Mouse (Mus musculus) midbrain, embryonic 15.5 days (tissue): ENCODE measurements around the gene Gm15293. TPM values are rescaled to one million over a fixed set of nuclear protein-coding genes. Genes with fewer than 3 reads are reported as not detected.
"Not testable (repeated sequence)": the region's sequence is repeated elsewhere in the genome, so short reads cannot be mapped to it uniquely, and the experiment has no call there.

Experiments used
- ATAC-seq: fragments of 200-750 bp; cut with Nextera tagmentation; replicated peaks from 2 replicates; pipeline ENCODE4 v1.8.0; 2017; ENCODE audit warnings: moderate TSS enrichment
- H3K27ac ChIP-seq: fragments of 300-500 bp; sonication (generic); 2 replicates; pipeline ENCODE4 v1.5.1; 2015; ENCODE audit warnings: mild to moderate bottlenecking, inconsistent platforms
- H3K27me3 ChIP-seq: fragments of 300-500 bp; sonication (generic); replicated peaks from 2 replicates; pipeline ENCODE4 v1.6.1; 2015; ENCODE audit warnings: inconsistent platforms
- H3K36me3 ChIP-seq: fragments of 300-500 bp; sonication (generic); replicated peaks from 2 replicates; pipeline ENCODE4 v1.6.1; 2015; ENCODE audit warnings: inconsistent platforms
- H3K4me1 ChIP-seq: fragments of 300-500 bp; sonication (generic); 2 replicates; pipeline ENCODE4 v1.6.1; 2015; ENCODE audit warnings: inconsistent platforms
- H3K4me2 ChIP-seq: fragments of 300-500 bp; sonication (generic); 2 replicates; pipeline ENCODE4 v1.6.1; 2015; ENCODE audit warnings: inconsistent platforms, mild to moderate bottlenecking, moderate library complexity
- H3K4me3 ChIP-seq: fragments of 300-500 bp; sonication (generic); 2 replicates; pipeline ENCODE4 v1.5.1; 2015; ENCODE audit warnings: mild to moderate bottlenecking, inconsistent platforms
- H3K9ac ChIP-seq: fragments of 300-500 bp; sonication (generic); 2 replicates; pipeline ENCODE4 v1.6.1; 2015; ENCODE audit warnings: mild to moderate bottlenecking, inconsistent platforms
- H3K9me3 ChIP-seq: fragments of 300-500 bp; sonication (generic); 2 replicates; pipeline ENCODE4 v1.6.1; 2016; ENCODE audit warnings: inconsistent platforms
- WGBS: fragments of 180-500 bp; shearing (Covaris S2); methylation state at CpG from one replicate; pipeline ENCODE4 v1.1.7; 2015; ENCODE audit warnings: mixed read lengths; 5-methylcytosine and 5-hydroxymethylcytosine counted together
- polyA plus RNA-seq: library from polyadenylated mRNA; unstranded; fragments of >200 nt; fragmentation: Nextera tagmentation; extraction: Ambion mirVana; gene quantifications from 2 replicates; pipeline ENCODE4 v1.2.1, GENCODE M21; 2015

The Gm15293 gene
- polyA plus RNA-seq: not detected in 2 replicates

DNA sequence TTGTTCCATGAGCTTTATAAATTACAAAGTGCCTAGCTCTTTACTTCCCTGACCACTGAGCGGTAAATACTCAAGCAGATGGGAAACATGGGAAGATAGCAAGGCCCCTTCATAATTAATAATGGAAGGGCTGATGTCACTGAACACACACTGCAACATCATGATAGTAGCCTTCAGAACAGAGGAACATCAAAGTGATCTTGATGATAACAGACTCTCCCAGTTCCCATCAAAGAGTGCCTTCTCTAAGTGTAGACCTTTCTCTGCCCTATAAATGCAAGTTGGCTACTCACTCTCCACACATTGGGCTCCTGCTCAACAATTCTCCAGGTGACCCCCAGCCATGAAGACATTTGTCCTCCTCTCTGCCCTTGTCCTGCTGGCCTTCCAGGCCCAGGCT lies at the start of gene Gm15293:
Gene Gm15293 (plus strand): TSS at position 301 of the 400 bp plus-strand sequence.
- not testable (repeated sequence) for H3K9me3 ChIP-seq, H3K27ac ChIP-seq, H3K27me3 ChIP-seq, ATAC-seq, H3K36me3 ChIP-seq, H3K9ac ChIP-seq, H3K4me2 ChIP-seq, H3K4me3 ChIP-seq, H3K4me1 ChIP-seq
- WGBS: no CpG with 5 or more reads among the region's 1 CpGs

GRCm38 (mm10) chr8:21161977-21162376 lies 39.4 kb upstream of the Gm15293 start, which contains the start of gene Defa22:
Gene Defa22 (plus strand): TSS chr8:21162277.
- not testable (repeated sequence) for H3K4me2 ChIP-seq, H3K27ac ChIP-seq, H3K36me3 ChIP-seq, H3K4me3 ChIP-seq, H3K4me1 ChIP-seq, H3K9ac ChIP-seq, H3K27me3 ChIP-seq, ATAC-seq, H3K9me3 ChIP-seq
- no CpG with 5 or more reads among the region's 1 CpGs for WGBS

DNA sequence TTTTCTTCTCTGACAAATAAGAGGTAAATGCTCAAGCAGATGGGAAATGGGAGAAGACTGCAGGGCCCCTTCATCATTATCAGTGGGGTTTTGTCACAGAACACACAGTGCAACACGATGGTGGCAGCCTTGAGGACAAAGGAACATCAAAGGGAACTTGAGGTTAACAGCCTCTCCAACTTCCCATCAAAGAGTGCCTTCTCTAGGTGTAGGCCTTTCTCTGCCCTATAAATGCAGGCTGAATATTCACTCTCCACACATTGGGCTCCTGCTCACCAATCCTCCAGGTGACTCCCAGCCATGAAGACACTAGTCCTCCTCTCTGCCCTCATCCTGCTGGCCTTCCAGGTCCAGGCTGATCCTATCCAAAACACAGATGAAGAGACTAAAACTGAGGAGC lies 10.0 kb upstream of the Gm15293 start, which contains the start of gene Defa31:
Gene Defa31 (plus strand): TSS at position 301 of the 400 bp plus-strand sequence.
- H3K9me3 ChIP-seq, ATAC-seq, H3K36me3 ChIP-seq, H3K4me3 ChIP-seq, H3K9ac ChIP-seq, H3K27ac ChIP-seq, H3K4me1 ChIP-seq, H3K4me2 ChIP-seq, H3K27me3 ChIP-seq: not testable (repeated sequence)
- WGBS: no CpG with 5 or more reads among the region's 1 CpGs

Other genes with a start within 250 kb of the Gm15293 start
- gene Defa21, start 176.0 kb upstream of the Gm15293 start, polyA plus RNA-seq: not detected in 2 replicates
- not detected in 2 replicates for gene Defa23, start 146.5 kb upstream of the Gm15293 start, polyA plus RNA-seq
- gene Defa35, start 136.5 kb upstream of the Gm15293 start, polyA plus RNA-seq: not detected in 2 replicates
- gene Defa25, start 117.1 kb upstream of the Gm15293 start, polyA plus RNA-seq: not detected in 2 replicates
- not detected in 2 replicates for gene Gm14851, start 105.5 kb upstream of the Gm15293 start, polyA plus RNA-seq
- gene Defa30, start 66.9 kb upstream of the Gm15293 start, polyA plus RNA-seq: not detected in 2 replicates
- not detected in 2 replicates for gene Defa22, start 39.3 kb upstream of the Gm15293 start, polyA plus RNA-seq
- not detected in 2 replicates for gene Defa31, start 9.9 kb upstream of the Gm15293 start, polyA plus RNA-seq
- gene Gm15292, start 48.2 kb downstream of the Gm15293 start, polyA plus RNA-seq: not detected in 2 replicates
- gene Defa27, start 114.0 kb downstream of the Gm15293 start, polyA plus RNA-seq: not detected in 2 replicates
- not detected in 2 replicates for gene Defa29, start 125.5 kb downstream of the Gm15293 start, polyA plus RNA-seq
- not detected in 2 replicates for gene Defa2, start 177.0 kb downstream of the Gm15293 start, polyA plus RNA-seq
- not detected in 2 replicates for gene Defa33, start 190.2 kb downstream of the Gm15293 start, polyA plus RNA-seq
- not detected in 2 replicates for gene Defa36, start 225.8 kb downstream of the Gm15293 start, polyA plus RNA-seq